Mouse (Mus musculus): ENCODE data around the gene Kcnc3.

Kcnc3 gene

DNA sequence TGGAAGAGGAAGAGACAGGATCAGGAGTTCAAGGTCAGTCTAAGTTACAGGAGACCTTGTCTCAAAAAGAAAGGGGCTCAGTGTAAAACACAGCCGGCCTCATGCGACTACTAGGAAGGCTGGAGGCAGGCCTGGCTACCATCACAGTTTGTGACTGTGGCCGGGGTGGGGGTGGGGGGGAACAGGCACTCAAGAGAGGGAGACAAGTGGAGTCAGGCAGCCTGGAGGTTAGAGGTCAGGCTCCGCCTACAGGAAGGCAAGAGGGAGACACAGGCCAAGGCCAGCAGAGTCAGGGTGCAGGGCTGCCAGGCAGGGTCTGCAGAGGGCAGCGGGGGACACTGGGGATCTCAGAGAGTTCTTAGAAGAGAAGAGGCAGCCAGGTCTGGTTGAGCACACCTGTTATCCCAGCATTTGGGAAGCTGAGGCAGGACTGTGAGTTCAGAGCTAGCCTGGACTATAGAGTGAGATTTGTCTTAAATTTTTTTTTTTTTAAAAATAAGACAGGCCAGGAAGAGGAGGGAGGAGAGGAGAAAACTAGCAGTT lies 6.6 kb downstream of the Kcnc3 start:
- no peak for DNase-seq (ENCODE audit: low read depth, low spot score)

DNA sequence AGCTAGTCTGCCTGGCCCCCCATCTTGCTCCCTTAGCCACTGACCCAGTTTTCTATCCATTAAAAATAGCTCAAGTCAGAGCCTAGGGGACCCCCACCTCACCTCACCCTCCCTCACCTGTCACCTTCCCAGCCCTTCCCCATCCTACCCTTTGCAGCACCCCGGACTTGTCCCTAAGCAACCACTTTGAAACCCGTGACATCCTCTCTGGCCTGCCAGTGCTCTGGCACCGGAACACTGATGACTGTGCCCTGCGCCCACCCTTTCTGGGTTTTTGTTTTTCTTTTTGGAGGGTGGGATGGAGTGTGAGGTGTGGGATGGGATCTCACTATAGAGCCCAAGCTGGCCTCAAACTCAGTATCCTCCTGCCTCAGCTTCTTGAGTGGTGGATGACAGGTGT lies 7.2 kb downstream of the Kcnc3 start:
- DNase-seq (ENCODE audit: low read depth, low spot score): no peak

GRCm38 (mm10) chr7:44598336-44598735 lies 7.9 kb downstream of the Kcnc3 start:
- DNase-seq (ENCODE audit: low read depth, low spot score): no peak

GRCm38 (mm10) chr7:44600691-44601262 lies 10.3 kb downstream of the Kcnc3 start:
- no peak for DNase-seq (ENCODE audit: low read depth, low spot score)

DNA sequence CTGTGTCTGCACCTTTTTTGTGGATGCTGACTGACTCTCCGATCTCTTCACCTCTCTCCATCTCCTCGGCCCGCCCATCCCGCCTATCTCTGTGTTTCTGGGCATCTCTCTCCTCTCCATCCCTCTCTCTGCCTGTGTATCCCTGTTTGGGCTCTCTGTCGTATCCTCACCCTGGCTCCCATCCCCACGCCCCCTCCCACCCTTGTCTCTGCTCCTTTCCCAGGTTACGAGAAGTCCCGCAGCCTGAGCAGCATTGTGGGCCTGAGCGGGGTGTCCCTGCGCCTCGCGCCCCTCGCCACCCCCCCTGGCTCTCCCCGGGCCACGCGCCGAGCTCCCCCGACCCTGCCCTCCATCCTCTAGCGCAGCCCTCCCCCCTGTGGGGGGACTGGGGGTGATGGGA lies 11.2 kb downstream of the Kcnc3 start:
- no peak for DNase-seq (ENCODE audit: low read depth, low spot score)

- no peak for DNase-seq (ENCODE audit: low read depth, low spot score)
Observed at GRCm38 (mm10) chr7:44602443-44602842, 12.0 kb downstream of the Kcnc3 start.

DNA sequence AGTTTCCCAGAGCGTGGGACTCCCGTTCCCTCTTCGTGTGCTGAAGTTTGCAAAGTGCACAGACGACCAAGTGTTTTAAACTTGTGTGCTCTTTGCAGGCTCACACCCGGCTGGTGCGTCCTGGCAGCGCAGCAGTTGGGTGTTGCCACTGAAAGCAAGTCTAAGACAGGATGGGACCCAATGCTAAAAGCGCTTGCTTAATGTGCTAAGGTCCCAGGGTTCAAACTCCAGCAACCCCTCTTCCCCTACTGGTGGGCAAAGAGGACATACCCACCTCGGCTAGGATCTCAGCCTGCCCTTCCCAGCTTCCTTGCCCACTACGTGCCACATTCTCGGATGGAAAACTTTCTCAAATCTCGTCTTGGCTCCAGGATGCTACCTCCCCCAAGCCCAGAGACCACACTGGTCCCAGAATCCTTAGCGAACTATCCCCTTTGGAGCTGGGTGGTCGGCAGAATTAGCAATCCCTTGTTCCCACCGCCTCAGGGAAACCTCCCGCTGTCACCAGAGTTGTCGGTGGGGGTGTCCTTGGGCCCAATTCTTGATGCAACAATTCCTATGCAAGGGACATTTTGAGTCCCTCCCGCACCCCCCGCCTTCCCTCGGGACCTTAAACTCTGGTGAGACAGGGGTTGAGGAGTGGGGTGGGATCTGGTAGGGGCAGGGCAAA lies 12.9 kb downstream of the Kcnc3 start:
- DNase-seq (ENCODE audit: low read depth, low spot score): no peak

DNA sequence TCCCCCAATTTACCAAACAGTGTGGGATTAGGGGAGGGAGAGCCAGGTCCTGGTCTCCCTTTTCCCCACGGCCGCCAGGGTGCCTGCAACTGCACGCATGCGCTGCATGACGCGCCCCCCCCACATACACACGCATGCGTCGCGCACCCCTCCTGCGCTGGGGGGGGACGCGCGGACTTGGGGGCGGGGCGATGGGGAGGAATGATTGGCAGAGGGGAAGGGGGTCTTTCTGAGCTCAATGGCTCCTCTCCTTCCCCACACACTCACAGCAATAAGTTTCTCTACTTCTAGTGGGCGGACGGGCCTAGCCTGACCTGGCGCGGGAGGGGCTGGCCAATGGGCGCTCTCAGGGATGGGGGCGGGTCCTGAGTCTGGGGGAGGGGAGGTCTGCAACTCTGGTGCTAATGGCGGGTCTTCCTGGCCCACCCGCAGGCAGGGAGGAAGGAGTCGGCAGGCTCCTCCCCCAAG lies 13.7 kb downstream of the Kcnc3 start:
- DNase-seq (ENCODE audit: low read depth, low spot score): no peak

- DNase-seq (ENCODE audit: low read depth, low spot score): no peak
Observed at GRCm38 (mm10) chr7:44604619-44605018, 14.2 kb downstream of the Kcnc3 start.

- DNase-seq (ENCODE audit: low read depth, low spot score): no peak
Observed at GRCm38 (mm10) chr7:44605436-44605835, 15.0 kb downstream of the Kcnc3 start.

- no peak for DNase-seq (ENCODE audit: low read depth, low spot score)
Observed at GRCm38 (mm10) chr7:44606171-44606901, 15.9 kb downstream of the Kcnc3 start.

DNA sequence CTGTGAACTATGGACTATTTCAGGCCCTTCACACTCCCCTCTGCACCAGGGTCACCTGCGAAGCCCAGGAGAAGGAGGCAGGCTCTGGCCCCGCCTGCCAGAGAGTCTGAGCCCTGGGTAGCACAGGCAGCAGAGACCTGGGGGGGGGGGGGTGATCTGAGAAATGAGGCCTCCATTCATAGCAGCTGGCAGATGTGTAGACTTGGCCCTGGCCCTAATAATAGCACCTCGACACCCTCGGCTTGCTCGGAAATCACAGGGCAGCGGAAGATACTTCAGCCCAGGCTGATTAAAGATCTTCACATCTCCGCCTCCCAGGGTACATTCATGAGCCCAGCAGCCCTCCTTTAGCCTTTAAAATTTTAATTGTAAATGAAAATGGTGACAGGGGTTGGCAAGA lies 21.7 kb downstream of the Kcnc3 start:
- no peak for DNase-seq (ENCODE audit: low read depth, low spot score)

DNA sequence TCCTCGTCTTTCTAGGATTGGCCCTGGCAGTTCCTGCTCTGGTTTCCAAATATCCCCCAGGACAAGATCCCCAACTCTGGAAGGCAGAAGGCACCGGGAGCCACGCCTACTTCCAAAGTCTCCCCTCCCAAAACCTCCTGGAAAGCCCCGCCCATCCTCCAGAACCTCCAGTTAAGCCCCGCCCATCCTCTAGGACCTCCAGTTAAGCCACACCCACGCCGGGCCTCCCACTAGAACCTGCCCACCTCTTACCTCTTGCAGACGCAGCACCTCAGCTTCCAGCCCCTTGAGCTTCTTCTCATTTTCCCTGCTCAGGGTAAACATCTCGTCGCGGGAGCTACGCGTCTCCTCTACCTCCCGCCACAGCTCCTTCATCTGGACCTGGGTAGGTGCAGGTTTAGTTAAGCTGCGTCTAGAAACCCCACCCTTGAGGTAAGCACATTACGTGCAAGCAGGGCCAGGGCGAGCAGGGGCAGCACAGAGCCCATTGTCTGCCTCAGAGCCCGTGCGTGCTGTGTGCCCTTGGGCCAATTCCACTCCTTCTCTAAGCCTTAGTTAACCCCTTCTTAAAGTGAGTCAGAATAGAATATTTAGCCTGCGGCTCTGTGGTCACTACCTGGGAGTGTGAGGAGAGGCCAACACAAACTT lies 23.7 kb downstream of the Kcnc3 start:
- DNase-seq (ENCODE audit: low read depth, low spot score): no peak

DNA sequence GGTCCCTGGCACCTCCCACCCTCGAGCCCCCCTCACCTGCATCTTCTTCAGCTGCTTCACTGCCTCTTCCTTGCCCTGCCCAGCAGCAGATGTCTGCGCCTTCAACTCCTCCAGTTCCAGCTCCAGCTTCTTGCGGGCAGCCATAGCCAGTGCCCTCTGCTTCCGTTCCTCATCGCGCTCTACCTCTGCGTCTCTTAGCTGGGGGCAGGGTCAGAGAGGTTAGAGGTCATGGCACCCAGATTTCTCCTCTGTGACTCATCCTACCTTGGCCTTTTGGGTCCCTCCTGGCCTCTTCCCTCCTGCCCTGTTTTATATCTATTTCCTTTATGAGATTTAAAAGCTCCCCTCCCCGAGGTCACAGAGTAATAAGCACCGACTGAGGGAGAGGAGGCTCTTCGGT lies 24.8 kb downstream of the Kcnc3 start:
- no peak for DNase-seq (ENCODE audit: low read depth, low spot score)

- no peak for DNase-seq (ENCODE audit: low read depth, low spot score)
Observed at GRCm38 (mm10) chr7:44615987-44616386, 25.5 kb downstream of the Kcnc3 start.

GRCm38 (mm10) chr7:44617059-44617458 lies 26.6 kb downstream of the Kcnc3 start:
- no peak for DNase-seq (ENCODE audit: low read depth, low spot score)

- no peak for DNase-seq (ENCODE audit: low read depth, low spot score)
Observed at GRCm38 (mm10) chr7:44623714-44624542, 33.5 kb downstream of the Kcnc3 start.

GRCm38 (mm10) chr7:44624543-44624826 lies 34.0 kb downstream of the Kcnc3 start:
- DNase-seq (ENCODE audit: low read depth, low spot score): no peak

DNA sequence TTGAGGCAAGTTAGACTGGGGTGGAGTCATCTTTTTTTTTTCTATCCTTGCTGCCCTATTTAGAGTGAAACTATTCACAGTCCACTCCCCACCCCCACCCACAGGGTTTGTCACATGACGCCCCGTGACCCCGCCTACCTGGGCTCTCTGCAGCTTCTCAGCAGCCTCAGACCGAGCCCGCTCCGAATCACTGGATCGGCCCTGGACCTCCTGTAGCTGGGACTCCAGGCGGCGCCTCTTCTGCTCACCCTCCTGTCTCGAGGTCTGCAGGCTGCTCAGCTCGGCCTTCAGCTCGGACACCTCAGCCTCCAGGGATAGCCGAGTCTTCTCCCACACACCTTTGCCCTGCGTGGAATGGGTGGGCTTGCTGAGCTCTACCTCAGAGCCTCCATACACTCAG lies 34.4 kb downstream of the Kcnc3 start:
- no peak for DNase-seq (ENCODE audit: low read depth, low spot score)

DNA sequence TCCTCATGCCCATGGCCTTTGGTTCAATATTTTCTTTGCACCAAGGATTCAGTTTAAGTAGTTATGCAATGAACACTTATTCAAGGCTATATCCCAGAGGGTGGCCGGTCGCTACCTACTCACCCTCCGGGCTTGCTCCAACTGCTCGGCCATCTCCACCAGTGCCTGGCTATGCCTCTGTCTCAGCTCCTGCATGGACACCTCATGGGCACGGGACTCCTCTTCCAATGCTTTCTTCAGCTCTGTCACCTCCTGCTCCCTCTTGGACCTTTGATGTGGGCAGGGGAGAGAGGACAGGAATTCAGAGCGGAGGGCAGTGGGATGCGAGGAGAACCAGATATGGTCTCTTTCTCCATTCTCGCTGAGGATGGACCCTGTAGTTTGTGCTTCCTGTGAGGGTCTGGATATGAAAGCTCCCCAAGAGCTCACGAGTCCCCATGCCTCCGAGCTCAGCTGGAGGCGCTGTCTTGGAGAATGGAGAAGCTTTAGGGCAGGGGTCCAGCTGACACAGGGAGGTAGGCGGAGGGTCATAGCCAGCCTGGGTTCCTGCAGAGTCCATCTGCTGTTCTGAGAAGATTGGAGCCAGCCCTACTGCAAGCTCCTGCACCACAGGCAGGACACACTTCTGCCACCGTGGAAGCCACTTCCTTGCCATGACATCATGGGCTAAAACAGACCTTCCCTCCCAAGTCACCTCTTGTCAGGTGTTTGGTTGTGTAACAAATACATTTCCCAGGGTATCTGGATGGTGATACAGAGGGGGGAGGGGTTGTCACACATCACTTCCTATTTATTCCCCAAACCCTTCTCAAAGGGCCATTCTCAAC lies 35.0 kb downstream of the Kcnc3 start:
- DNase-seq (ENCODE audit: low read depth, low spot score): no peak

DNA sequence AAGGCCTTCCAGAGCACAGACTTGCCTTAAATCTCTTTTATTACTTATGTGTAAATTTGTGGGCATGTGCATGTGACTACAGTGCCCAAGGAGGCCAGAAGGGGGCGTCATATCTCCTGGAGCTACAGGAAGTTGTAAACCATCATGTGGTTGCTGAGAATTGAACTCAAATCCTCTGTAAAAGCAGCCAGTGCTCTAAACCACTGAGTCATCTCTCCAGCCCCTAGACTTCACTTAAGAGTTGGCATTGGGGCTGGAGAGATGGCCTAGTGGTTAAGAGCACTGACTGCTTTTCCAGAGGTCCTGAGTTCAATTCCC lies 35.6 kb downstream of the Kcnc3 start:
- DNase-seq (ENCODE audit: low read depth, low spot score): no peak
